Mouse (Mus musculus) gastrocnemius, adult 18-20 months (tissue): ENCODE results near the gene Eng. TPM values are rescaled to one million over a fixed set of nuclear protein-coding genes. Genes with fewer than 3 reads are reported as not detected.

Experiments
- DNase-seq: peaks from one replicate; pipeline ENCODE4 v3.0.0; 2021; ENCODE audit warnings: low spot score
- total RNA-seq, 2 experiments: library from RNA; stranded (reverse); gene quantifications; 2 replicates each; pipeline ENCODE4 v1.2.3; 2021

Eng gene
- total RNA-seq, 2 experiments from 2014 or later = 21.1 to 34.1 TPM

GRCm38 (mm10) chr2:32641810-32642209 is 4.6 kb upstream of the Eng start:
- no peak for DNase-seq

DNA sequence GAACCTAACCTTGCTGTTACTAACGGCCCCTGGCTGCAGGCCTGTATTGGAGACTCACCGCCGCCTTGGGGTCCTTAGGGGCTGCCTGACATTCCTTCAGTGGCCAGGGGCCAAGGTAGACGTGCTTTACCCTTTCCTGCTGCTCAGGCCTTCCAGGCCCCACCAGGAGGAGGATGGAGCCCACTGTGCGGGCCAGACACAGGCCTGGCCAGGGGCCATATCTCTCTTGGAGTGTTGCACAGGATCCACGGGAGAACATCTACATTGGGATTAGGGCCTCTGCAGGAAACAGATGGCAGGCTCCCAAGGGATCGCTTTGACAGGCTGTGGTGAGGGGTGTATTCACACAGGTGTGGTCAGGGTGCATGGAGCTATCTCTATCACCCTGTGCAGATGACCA is 3.6 kb upstream of the Eng start:
- no peak for DNase-seq

- DNase-seq = no peak
These were observed 2.3 kb upstream of the Eng start for GRCm38 (mm10) chr2:32644083-32644482.

- DNase-seq = no peak
These were observed 1.5 kb upstream of the Eng start for GRCm38 (mm10) chr2:32644799-32645475.

GRCm38 (mm10) chr2:32645647-32646046 is 748 bp upstream of the Eng start:
- DNase-seq = no peak

DNA sequence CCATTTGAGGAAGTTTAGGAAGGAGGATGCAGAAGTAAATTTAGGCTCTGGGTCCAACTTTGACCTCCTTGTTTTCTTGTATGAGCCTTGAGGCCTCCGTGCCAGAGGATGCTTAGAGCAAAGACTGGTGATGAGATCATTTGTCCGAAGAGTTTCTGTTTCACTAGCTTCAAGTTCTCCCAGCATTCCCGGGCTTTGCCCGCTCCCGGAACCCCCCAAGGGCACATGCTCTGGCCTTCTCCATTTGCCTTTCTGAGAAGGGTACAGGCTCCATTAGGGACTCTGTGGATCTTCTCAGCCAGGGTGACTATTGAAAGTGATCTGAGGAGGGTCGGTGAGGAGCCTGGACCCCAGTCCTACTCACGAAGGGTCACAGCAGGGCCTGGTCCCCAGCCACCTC is 971 bp downstream of the Eng start:
- no peak for DNase-seq

DNA sequence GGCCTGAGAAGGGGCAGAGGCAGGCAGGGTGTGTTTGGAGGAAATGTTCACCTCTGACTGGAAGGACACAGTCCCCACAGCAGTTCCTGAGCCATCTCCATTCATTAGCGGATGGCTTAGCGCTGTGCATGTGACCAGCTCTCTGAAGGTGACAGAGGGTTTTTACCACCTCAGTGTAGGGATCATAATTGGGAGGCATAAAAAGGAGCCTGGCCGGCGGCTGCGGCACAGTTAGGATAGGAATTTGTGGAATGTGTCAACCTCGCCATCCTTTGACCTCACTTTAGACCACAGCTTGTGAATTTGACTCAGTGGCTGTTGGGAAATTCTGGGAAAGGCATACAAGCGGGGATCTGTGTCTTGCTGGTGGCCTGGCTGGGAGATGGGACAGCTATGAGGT is 7.4 kb downstream of the Eng start:
- DNase-seq = no peak

DNA sequence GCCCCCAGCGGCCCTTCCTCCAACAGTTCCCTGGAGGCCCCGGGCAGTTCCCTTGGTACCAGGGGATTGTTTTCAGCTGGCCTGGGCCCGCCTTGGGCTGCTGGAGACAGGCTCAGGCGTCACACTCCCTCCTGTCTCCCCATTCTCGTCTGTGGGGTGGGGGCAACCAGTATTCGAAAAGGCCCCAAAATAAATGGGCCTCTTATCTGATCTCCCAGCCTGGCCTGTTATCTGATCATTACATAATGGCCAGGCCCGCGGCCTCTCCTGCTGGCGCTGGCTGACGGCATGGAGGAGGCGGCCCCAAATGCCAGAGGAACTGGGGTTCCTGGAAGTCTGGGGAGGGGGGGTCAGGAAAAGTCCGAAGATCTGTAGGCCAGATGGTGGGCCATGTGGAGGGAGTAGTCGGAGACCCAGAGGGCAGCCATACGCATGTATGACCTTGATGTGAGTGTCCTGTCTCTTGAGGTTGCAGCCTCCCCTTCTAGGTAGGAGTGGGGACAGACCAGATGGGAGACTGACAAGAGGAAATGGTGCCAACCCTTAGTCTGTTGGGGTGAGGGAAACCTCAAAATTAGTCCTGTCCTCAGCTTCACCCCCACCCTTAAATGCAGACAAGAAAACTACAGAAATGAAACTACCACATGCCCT is 8.5 kb downstream of the Eng start:
- DNase-seq = no peak

DNA sequence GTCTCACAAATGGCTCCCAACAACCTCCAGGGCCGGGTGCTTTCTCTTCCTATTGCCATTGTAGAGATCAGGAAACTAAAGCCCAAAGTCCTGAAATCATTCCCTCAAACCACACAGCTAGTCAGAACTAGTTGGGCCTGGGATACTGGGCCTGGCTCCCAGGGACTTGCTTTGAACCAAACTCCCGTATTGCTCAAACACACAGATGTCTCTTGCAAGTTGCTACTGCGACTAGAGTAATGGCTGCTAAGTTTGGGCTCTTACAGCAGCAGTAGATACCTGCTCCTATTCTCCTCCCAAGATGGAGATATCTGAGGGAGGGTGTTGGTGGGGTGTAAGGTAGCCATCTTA is 9.0 kb downstream of the Eng start:
- DNase-seq = no peak

- DNase-seq = peak; percentile 63
These were observed 9.4 kb downstream of the Eng start for GRCm38 (mm10) chr2:32655826-32656225.

- no peak for DNase-seq
These were observed 12.5 kb downstream of the Eng start for GRCm38 (mm10) chr2:32658873-32659272.

GRCm38 (mm10) chr2:32661509-32662107 is 15.2 kb downstream of the Eng start:
- DNase-seq = no peak

DNA sequence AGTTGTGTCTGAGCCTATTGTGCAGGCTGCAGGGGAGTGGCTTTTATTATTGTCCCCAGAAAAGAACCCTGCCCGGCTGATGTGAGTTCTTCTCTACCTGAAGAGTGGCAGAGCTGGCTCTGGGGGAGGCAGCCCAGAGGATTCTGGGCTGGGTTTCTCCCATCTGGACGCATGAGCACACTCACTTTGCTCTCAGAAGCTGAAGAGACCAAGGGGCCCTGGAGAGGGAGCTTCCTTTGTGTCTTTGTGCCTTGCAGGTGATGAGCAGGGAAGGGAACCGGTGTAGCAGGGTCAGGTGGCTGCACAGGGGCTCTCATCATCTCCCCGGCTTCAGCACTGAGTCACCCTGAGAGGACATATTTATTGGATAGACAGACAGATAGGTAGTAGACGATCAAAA is 15.9 kb downstream of the Eng start:
- DNase-seq = no peak

GRCm38 (mm10) chr2:32665345-32665744 is 18.9 kb downstream of the Eng start:
- DNase-seq = no peak

- DNase-seq = no peak
These were observed 19.5 kb downstream of the Eng start for GRCm38 (mm10) chr2:32665853-32666252.

DNA sequence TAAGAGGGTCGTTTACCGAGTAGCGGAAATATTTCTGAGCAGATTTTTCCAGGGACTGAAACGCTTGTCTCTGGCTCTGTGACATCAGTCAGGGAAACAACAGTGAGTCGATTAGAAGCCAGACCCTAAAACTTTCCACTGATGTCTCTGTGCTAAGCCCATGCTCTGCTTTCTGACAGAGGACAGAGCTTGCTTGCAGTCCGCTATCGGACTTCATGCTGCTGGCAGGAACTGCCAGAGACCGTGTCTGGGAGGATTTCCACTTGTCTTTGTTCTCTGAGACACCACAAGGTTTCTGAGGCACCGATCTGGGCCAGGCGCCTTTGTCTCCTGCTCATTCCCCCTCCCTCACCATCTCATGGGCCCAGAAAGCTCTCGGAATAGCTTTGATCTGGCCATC is 21.4 kb downstream of the Eng start:
- no peak for DNase-seq

- DNase-seq = no peak
These were observed 21.8 kb downstream of the Eng start for GRCm38 (mm10) chr2:32668176-32668575.

DNA sequence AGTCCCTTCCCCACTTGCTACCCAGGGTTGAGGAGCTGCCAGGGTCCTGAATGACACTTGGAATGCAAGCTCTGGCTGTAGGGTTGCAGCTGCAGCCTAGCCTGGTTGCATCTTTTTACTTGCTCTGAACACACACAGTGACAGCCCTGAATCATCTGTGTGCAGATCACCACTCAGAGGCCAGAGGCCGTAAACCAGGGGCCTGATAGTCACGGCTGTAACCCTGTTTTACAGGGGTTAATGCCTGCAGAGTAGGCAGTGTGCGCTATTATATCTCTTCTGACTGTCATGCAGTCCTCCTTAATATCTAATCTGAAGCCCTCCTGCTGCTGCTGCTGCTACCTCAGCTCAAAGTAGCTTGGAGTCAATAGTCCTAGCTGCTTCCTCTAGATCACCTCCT is 23.5 kb downstream of the Eng start:
- no peak for DNase-seq

DNA sequence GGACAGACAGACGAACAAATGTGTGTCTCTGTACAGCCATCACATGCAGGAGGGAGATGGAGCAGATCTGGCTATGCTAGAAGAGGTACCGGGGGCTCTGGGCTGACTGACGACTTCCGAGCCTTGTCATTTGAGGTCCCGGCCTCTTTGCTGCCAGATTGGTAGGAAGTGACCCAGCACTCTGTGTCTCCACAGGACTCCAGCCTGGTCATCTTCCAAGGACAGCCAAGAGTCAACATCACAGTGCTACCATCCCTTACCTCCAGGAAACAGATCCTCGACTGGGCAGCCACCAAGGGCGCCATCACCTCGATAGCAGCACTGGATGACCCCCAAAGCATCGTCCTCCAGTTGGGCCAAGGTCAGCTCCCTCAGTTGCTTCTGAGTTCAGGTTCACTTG is 24.8 kb downstream of the Eng start:
- DNase-seq = no peak

GRCm38 (mm10) chr2:32671907-32672595 is 25.7 kb downstream of the Eng start:
- DNase-seq = no peak

GRCm38 (mm10) chr2:32673176-32673917 is 27.0 kb downstream of the Eng start:
- no peak for DNase-seq

DNA sequence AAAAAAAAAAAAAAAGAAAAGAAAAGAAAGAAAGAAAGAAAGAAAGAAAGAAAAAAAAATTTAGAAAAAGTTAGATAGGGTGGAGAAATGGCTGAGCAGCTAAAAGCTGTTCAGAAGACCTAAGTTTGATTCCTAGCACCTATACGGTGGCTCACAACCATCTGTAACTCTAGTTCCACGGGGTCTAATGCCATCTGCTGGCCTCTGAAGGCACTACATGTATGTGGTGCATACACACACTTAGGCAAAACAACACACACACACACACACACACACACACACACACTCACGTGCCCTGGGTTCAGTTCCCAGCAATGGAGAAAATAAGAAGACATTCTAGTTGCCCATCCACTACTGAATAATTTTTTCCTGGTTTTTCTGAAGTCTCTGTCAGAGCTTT is 30.4 kb downstream of the Eng start:
- DNase-seq = no peak
